Mouse (Mus musculus) C2C12 (cell line): ENCODE data around the gene Zfp970. TPM values are rescaled to one million over a fixed set of nuclear protein-coding genes. Genes with fewer than 3 reads are reported as not detected.
"Not testable (repeated sequence)": the region's sequence is repeated elsewhere in the genome, so short reads cannot be mapped to it uniquely, and the experiment has no call there.

Experiments used
- H3K27me3 ChIP-seq: one replicate; pipeline ENCODE4 v1.6.1; 2011; ENCODE audit not compliant: control insufficient read depth, insufficient read depth, insufficient read length
- H3K36me3 ChIP-seq: one replicate; pipeline ENCODE4 v1.6.1; 2011; ENCODE audit not compliant: control insufficient read depth, insufficient read depth
- H3K4me3 ChIP-seq: one replicate; pipeline ENCODE4 v1.5.1; 2011; ENCODE audit warnings: mild to moderate bottlenecking, control low read depth; ENCODE audit not compliant: poor library complexity, insufficient read depth, severe bottlenecking
- H3K79me2 ChIP-seq: one replicate; pipeline ENCODE4 v1.6.1; 2011; ENCODE audit not compliant: control insufficient read depth, insufficient read depth
- H3K79me3 ChIP-seq: one replicate; pipeline ENCODE4 v1.6.1; 2011; ENCODE audit warnings: low read depth, control low read depth
- H3ac ChIP-seq: one replicate; pipeline ENCODE3; 2011; ENCODE audit warnings: low read depth; ENCODE audit not compliant: control insufficient read depth, insufficient read length
- CEBPB ChIP-seq: IDR thresholded peaks from one replicate; pipeline ENCODE4 v1.6.1; 2011; ENCODE audit warnings: low read depth, mild to moderate bottlenecking, control low read depth, moderate library complexity
- CTCF ChIP-seq: IDR thresholded peaks from one replicate; pipeline ENCODE4 v1.5.1; 2011; ENCODE audit not compliant: control insufficient read depth, insufficient read depth, insufficient read length
- FOSL1 ChIP-seq: IDR thresholded peaks from one replicate; pipeline ENCODE4 v1.8.0; 2011; ENCODE audit warnings: mild to moderate bottlenecking, low read length; ENCODE audit not compliant: poor library complexity, insufficient read depth, severe bottlenecking
- MAX ChIP-seq: IDR thresholded peaks from one replicate; pipeline ENCODE4 v1.6.1; 2011; ENCODE audit warnings: mild to moderate bottlenecking, control low read depth
- MYOD1 ChIP-seq: IDR thresholded peaks from one replicate; pipeline ENCODE4 v1.6.1; 2011; ENCODE audit warnings: low read depth; ENCODE audit not compliant: control insufficient read depth, insufficient read length
- MYOG ChIP-seq: IDR thresholded peaks from one replicate; pipeline ENCODE4 v1.6.1; 2011; ENCODE audit not compliant: control insufficient read depth, insufficient read length; ENCODE audit errors: extremely low read depth
- USF1 ChIP-seq: IDR thresholded peaks from one replicate; pipeline ENCODE4 v1.6.1; 2011; ENCODE audit warnings: low read depth, mild to moderate bottlenecking, control low read depth, moderate library complexity
- polyA plus RNA-seq: library from polyadenylated mRNA; unstranded; fragments of >200 nt; fragmentation: generic; extraction: Trizol; gene quantifications from one replicate; pipeline ENCODE4 v1.2.1, GENCODE M21; 2012; ENCODE audit warnings: missing spikeins

Zfp970 gene
- polyA plus RNA-seq, 1 experiment: 0.90 TPM

DNA sequence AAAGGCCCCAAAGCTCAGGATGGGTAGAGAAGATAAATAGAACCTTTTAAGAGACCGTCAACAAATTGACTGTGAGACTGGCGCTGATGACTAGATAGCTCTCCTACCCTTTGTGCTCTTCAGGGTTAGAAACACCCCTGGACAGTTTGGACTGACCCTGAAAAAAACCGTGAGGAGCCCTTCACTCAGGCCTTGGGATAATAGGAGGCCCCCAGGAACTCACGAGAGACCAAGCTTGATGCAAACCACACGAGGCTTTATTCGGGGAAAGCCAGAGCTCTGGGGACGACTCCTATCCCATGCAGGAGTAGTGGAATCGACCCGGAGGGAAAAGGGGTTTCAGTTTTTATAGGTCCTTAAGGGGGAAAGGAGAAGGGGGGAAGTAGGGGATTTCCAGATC, 53.2 kb downstream of the Zfp970 start:
- H3K4me3 ChIP-seq, H3K27me3 ChIP-seq, H3K79me2 ChIP-seq, H3K36me3 ChIP-seq, H3ac ChIP-seq, H3K79me3 ChIP-seq: not testable (repeated sequence)

DNA sequence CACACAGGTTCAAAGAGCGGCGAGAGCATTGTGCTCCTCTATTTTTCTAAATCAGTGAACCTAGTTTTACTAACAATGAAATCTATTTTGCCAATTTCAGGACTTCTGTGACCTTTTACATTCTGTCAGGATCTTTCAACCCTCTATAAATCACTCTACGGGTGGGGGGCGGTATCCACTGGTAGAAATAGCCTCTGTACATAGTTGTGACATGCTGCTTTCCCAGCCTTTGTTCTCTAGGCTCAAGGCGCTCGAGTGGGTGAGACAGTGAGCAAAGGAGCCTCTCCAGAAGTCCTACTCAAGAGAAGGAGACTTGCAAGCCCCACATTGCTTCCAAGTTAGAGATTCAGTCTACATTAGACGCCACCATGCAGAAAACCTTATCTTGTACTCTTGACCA, 53.8 kb downstream of the Zfp970 start:
- H3ac ChIP-seq, H3K4me3 ChIP-seq, H3K79me2 ChIP-seq, H3K36me3 ChIP-seq, H3K27me3 ChIP-seq, H3K79me3 ChIP-seq: not testable (repeated sequence)

DNA sequence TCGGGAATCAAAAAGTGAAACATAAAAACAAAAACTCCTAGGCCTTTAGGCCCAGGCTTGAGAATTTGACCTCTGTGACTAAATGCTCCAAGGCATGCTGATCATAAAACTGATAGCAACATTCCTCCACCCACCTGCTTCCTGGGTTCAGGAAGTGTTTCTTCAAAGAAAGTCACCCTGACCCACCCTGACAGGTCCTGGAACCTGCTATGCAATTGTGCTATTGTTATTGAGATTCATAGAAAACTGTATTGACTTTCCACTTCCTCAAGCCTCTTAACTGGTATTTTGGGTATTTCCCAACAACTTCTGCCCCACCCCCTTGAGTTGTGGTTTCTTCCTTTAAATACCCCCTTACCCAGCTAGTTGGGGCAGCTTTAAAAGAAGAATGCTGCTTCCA, 54.4 kb downstream of the Zfp970 start:
- not testable (repeated sequence) for H3K4me3 ChIP-seq, H3ac ChIP-seq, H3K79me3 ChIP-seq, H3K27me3 ChIP-seq, H3K36me3 ChIP-seq, H3K79me2 ChIP-seq

DNA sequence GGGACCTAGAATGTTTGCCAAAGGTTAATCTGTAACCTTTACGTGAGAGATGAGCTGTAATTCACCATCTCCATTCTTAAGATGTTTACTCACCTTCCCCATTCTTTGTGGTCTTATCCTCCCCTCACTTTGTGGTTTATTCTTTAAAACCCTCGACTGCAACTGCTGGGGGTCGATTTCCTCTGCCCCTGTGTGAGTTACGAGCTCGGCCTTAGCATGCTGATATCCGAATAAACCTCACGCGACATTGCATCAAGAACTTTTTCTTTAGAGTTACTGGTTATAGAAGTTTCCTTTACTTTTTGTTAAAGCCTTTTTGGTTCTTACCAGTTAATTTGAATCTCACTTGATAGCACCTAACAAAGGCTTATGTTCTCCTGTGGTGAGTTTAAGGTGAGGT, 55.5 kb downstream of the Zfp970 start:
- H3K4me3 ChIP-seq: no peak overlapping the region
- TF ChIP-seq MAX (no peak), CTCF (no peak), USF1 (no peak), MYOG (no peak), CEBPB (no peak)

DNA sequence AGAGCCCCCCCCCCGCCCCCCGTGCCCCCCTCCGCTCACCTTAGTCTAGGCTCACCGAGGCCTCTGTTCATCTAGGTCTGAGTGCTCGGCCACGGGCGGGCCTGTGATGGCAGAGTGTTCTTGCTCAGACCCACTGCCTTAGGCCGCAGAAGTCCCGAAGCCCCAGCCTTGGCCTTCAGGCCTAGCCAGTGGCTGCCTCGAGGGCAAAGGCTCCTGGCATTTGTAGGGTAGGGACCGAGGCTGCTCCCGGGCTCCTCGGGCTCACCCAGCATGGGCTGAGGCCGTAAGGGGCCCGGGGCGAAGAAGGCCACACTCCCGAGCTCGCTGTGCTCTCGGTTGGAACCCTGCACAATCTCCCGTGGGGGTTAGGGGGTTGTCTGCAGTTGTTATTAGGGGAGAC, 58.5 kb downstream of the Zfp970 start:
- H3K27me3 ChIP-seq: no peaks in the 10 kb centered on the region
- H3K4me3 ChIP-seq: no peak overlapping the region
- TF ChIP-seq CTCF: no peak
- TF ChIP-seq USF1: no peak
- TF ChIP-seq MAX: no peak
- no peak for TF ChIP-seq MYOD1
- TF ChIP-seq MYOG: no peak
- no peak for TF ChIP-seq CEBPB
- no peak for TF ChIP-seq FOSL1
- no peak overlapping the region for H3ac ChIP-seq
- no peaks in the 10 kb centered on the region for H3K79me2 ChIP-seq
- no peaks in the 10 kb centered on the region for H3K79me3 ChIP-seq
- H3K36me3 ChIP-seq: no peaks in the 10 kb centered on the region

More for the DNA sequence above, 55.5 kb downstream of the Zfp970 start:
- Histone ChIP-seq H3ac (no peak overlapping the region), H3K36me3 (no peaks in the 10 kb centered on the region), H3K79me2 (no peaks in the 10 kb centered on the region), H3K79me3 (no peaks in the 10 kb centered on the region), H3K27me3 (no peaks in the 10 kb centered on the region)

DNA sequence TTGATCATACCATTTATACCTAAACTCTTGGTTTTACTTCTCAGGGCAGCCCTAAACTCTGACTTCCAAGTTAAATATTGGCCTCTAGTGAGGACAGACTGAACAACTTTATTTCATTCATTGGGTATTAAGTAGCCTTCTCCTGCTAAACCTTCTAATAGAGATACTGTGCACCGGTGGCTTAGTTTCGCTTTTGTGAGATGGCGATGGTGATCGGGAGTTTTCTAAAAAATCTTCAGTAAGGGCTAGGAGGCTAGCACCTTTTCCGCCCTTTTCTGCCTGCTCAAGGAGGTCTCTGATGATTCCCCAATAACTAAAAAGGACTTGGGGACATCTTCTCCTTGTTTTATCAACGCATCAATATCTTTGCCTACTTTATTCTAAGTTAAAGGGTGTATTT, 59.1 kb downstream of the Zfp970 start:
- H3K36me3 ChIP-seq, H3K79me2 ChIP-seq, H3K4me3 ChIP-seq, H3K79me3 ChIP-seq, H3ac ChIP-seq, H3K27me3 ChIP-seq: not testable (repeated sequence)

DNA sequence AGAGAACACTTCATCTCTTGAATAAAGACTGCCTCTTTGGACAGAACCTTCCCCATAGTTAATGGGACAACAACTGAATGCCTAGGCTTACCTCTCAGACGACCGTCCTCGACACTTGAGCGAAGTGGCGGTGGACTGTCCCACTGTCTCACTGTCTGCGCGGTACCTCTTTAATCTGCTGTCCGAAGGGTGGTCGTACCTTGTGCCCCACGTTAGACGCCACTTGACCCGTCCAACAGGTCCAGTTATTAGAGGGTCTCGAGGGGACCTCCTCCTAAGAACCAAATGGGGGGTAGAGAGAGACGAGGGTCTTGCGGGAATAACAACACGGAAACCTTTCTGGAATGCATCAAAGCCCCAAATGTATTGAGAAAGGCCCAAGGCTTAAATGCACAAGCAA, 59.6 kb downstream of the Zfp970 start:
- not testable (repeated sequence) for H3ac ChIP-seq, H3K79me3 ChIP-seq, H3K79me2 ChIP-seq, H3K4me3 ChIP-seq, H3K36me3 ChIP-seq, H3K27me3 ChIP-seq

Other genes starting within 250 kb of the Zfp970 start
- 0.04 TPM for gene Gm14409, start 197.7 kb upstream of the Zfp970 start, polyA plus RNA-seq
- 0.05 TPM for gene Gm14412, start 140.4 kb upstream of the Zfp970 start, polyA plus RNA-seq
- 1.1 TPM for gene Gm14418, start 66.4 kb upstream of the Zfp970 start, polyA plus RNA-seq
- 0.91 TPM for gene Gm14403, start 33.5 kb downstream of the Zfp970 start, polyA plus RNA-seq
- gene Gm14406, start 113.5 kb downstream of the Zfp970 start, polyA plus RNA-seq: not detected